Mouse (Mus musculus) stomach, embryonic 14.5 days (tissue): ENCODE data around the gene Cmklr1. TPM values are rescaled to one million over a fixed set of nuclear protein-coding genes. Genes with fewer than 3 reads are reported as not detected.

Source experiments
- ATAC-seq: fragments of 200-750 bp; cut with Nextera tagmentation; 2 replicates; pipeline ENCODE4 v1.8.0; 2017; ENCODE audit warnings: low read depth, moderate TSS enrichment; ENCODE audit not compliant: insufficient number of reproducible peaks, insufficient read depth, low FRiP score
- H3K27ac ChIP-seq: fragments of 300-500 bp; sonication (generic); 2 replicates; pipeline ENCODE4 v1.5.1; 2014; ENCODE audit warnings: mild to moderate bottlenecking, low read length, moderate library complexity, mixed read lengths
- H3K27me3 ChIP-seq: fragments of 300-500 bp; sonication (generic); 2 replicates; pipeline ENCODE4 v1.6.1; 2014; ENCODE audit warnings: low read length, control low read depth, mixed read lengths; ENCODE audit not compliant: control insufficient read depth, insufficient read depth
- H3K36me3 ChIP-seq: fragments of 300-500 bp; sonication (generic); 2 replicates; pipeline ENCODE4 v1.6.1; 2014; ENCODE audit warnings: mild to moderate bottlenecking, control low read depth, low read length, moderate library complexity, mixed read lengths; ENCODE audit not compliant: control insufficient read depth, insufficient read depth
- H3K4me1 ChIP-seq: fragments of 300-500 bp; sonication (generic); 2 replicates; pipeline ENCODE4 v1.6.1; 2014; ENCODE audit warnings: low read length, control low read depth, mixed read lengths; ENCODE audit not compliant: control insufficient read depth, insufficient read depth
- H3K4me2 ChIP-seq: fragments of 300-500 bp; sonication (generic); replicated peaks from 2 replicates; pipeline ENCODE4 v1.6.1; 2014; ENCODE audit warnings: low read depth, low read length, control low read depth
- H3K4me3 ChIP-seq: fragments of 300-500 bp; sonication (generic); 2 replicates; pipeline ENCODE4 v1.5.1; 2014; ENCODE audit warnings: low read depth, low read length, control low read depth
- H3K9ac ChIP-seq: fragments of 300-500 bp; sonication (generic); replicated peaks from 2 replicates; pipeline ENCODE4 v1.6.1; 2014; ENCODE audit warnings: low read depth, mild to moderate bottlenecking, control low read depth, low read length, moderate library complexity, mixed read lengths
- H3K9me3 ChIP-seq: fragments of 300-500 bp; sonication (generic); 2 replicates; pipeline ENCODE4 v1.6.1; 2016; ENCODE audit warnings: low read depth, low read length, control low read depth; ENCODE audit not compliant: control insufficient read depth
- WGBS: fragments of 180-500 bp; shearing (Covaris S2); extraction: QIAGEN DNeasy Blood & Tissue Kit; methylation state at CpG from one replicate; pipeline ENCODE4 v1.1.7; 2014; 5-methylcytosine and 5-hydroxymethylcytosine counted together
- polyA plus RNA-seq: library from polyadenylated mRNA; unstranded; fragments of >200 nt; fragmentation: Nextera tagmentation; extraction: Ambion mirVana; gene quantifications from 2 replicates; pipeline ENCODE4 v1.2.1, GENCODE M21; 2014

The Cmklr1 gene
- polyA plus RNA-seq, 1 experiment from 2014 or later, result 3.6 TPM

DNA sequence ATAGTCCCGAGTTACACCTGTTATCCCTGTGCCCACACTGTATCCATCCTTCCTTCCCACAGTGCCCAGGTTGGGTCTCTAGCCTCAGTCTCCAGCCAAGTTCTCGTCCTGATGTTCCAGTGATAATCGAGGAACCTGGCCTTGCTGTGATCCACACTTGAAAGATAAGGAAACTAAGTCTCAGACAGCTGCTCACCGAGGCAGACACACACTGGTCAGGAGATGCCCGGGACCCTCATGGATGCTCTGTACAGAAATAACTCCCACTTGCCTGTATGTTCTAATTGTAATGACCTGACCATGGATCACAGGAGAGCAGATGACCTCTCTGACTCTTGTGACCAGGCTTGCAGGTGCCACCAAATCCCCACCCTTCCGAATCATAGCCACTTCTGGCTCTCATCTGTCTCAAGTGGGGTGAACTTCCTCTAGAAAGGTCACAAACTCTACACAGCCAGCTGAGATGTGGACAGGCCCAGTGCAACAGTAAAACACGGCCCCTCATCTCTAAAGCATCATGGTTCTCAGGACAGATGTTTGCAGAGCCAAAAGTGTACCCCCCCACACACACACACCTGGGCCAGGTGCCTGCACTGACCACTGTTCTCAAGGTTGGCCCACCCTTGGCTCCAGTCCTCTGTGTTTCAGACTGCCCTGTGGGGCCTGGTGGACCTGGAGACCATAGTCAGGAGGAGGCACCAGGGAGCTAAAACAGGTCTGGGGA lies 15.2 kb downstream of the Cmklr1 start:
- Histone ChIP-seq H3K27me3 (no peaks in the 10 kb centered on the region), H3K4me1 (peaks cover 10% of the 10 kb centered on the region; the same call in 1 of the 2 replicates), H3K9me3 (no peaks in the 10 kb centered on the region), H3K4me3 (no peak overlapping the region), H3K36me3 (no peaks in the 10 kb centered on the region), H3K4me2 (no peak overlapping the region), H3K9ac (no peak overlapping the region), H3K27ac (no peak overlapping the region)
- no peak for ATAC-seq
- WGBS, result 83% methylated on average over 7 of the region's 7 CpGs

GRCm38 (mm10) chr5:113634024-113634651 lies 16.1 kb downstream of the Cmklr1 start:
- H3K9ac ChIP-seq, result no peak overlapping the region
- no peak overlapping the region for H3K27ac ChIP-seq
- no peaks in the 10 kb centered on the region for H3K9me3 ChIP-seq
- H3K4me3 ChIP-seq, result no peak overlapping the region
- 34% methylated on average over 13 of the region's 13 CpGs for WGBS
- peak; percentile 35; the same call in 1 of the 2 replicates for ATAC-seq
- peaks cover 10% of the 10 kb centered on the region; the same call in 1 of the 2 replicates for H3K4me1 ChIP-seq
- H3K4me2 ChIP-seq, result no peak overlapping the region
- H3K27me3 ChIP-seq, result no peaks in the 10 kb centered on the region
- no peaks in the 10 kb centered on the region for H3K36me3 ChIP-seq

DNA sequence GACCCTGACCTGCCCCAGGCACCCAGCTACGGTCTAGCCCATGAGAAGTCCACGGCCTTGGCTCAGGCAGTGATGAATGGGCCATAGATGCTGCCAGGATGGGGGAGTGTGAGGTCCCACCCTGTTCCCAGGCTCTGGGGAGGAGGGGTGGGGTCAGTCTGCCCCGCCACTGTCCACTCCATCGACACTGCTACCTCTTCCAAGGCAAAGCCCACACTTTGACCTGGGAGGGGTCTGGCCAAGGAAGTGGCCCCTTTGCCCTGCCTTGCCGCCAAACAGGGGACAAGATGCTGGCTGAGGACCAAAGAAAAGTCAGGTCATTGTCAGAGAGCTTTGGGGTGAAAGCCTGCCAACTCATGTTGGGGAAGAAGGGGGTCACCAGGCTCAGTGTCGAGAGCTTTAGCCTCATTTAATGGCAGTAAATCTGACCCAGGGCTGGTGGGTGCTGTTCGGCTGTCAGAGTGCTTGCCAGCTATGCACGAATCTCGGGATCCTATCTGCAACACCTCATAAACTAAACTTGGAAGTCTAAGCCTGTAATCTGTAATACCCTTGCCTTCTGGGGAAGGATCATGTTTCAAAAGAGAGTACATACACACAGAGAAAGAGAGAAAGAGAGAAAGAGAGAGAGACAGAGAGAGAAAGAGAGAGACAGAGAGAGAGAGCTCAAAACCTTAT lies 17.1 kb downstream of the Cmklr1 start:
- ATAC-seq, result no peak
- H3K9ac ChIP-seq, result no peak overlapping the region
- peaks cover 18% of the 10 kb centered on the region for H3K4me1 ChIP-seq
- no peaks in the 10 kb centered on the region for H3K36me3 ChIP-seq
- 17% methylated on average over 9 of the region's 9 CpGs for WGBS
- peak overlapping the region; percentile 21; the same call in 1 of the 2 replicates for H3K27ac ChIP-seq
- no peak overlapping the region for H3K4me2 ChIP-seq
- no peaks in the 10 kb centered on the region for H3K9me3 ChIP-seq
- no peaks in the 10 kb centered on the region for H3K27me3 ChIP-seq
- H3K4me3 ChIP-seq, result no peak overlapping the region

- ATAC-seq, result no peak
- no peaks in the 10 kb centered on the region for H3K27me3 ChIP-seq
- no peaks in the 10 kb centered on the region for H3K36me3 ChIP-seq
- H3K4me2 ChIP-seq, result no peak overlapping the region
- no peak overlapping the region for H3K4me3 ChIP-seq
- H3K9ac ChIP-seq, result no peak overlapping the region
- 64% methylated on average over 10 of the region's 10 CpGs for WGBS
- H3K27ac ChIP-seq, result no peak overlapping the region
- peaks cover 31% of the 10 kb centered on the region for H3K4me1 ChIP-seq
- H3K9me3 ChIP-seq, result no peaks in the 10 kb centered on the region
Measured at GRCm38 (mm10) chr5:113630116-113630515, 20.1 kb downstream of the Cmklr1 start.

- 82% methylated on average over 3 of the region's 3 CpGs for WGBS
- Histone ChIP-seq H3K9me3 (no peaks in the 10 kb centered on the region), H3K4me3 (no peak overlapping the region), H3K4me2 (no peak overlapping the region), H3K36me3 (no peaks in the 10 kb centered on the region), H3K27me3 (no peaks in the 10 kb centered on the region), H3K27ac (no peak overlapping the region), H3K4me1 (peaks cover 31% of the 10 kb centered on the region), H3K9ac (no peak overlapping the region)
- no peak for ATAC-seq
Measured at GRCm38 (mm10) chr5:113629248-113629647, 21.0 kb downstream of the Cmklr1 start.

DNA sequence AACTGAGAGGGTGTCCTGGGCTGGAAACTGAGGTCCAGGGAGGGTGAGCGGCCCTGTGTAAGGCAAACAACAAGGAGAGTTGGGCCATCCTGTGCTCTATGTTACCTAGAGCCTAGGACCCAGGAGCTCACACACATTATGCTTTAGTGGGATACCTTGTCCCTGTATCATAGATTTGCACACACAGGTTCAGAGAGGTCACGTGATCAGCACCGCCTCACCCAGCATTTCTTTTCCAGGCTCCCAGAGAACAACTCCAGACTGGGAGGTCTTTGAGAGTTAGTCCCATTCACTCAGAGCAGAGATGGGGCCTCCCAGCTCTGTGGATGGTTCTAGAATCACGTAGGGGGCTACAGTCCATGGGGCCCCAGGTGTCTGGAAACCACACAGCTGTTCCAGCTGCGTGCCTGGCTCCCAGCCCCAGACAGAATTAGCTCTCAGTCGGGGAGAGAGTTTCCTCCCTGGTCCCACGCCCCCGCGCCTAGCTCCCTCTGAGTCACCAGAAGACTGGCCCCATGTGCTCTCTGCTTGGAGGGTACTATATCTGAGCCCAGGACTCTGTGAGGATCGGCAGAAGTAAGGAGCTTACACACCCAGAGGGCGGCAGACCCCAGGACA lies 22.3 kb downstream of the Cmklr1 start:
- H3K27me3 ChIP-seq, result no peaks in the 10 kb centered on the region
- H3K27ac ChIP-seq, result peak overlapping the region; percentile 53; the same call in 1 of the 2 replicates
- ATAC-seq, result peak; percentile 60; the same call in 1 of the 2 replicates
- no peaks in the 10 kb centered on the region for H3K9me3 ChIP-seq
- peaks cover 25% of the 10 kb centered on the region for H3K4me1 ChIP-seq
- no peaks in the 10 kb centered on the region for H3K36me3 ChIP-seq
- H3K4me2 ChIP-seq, result 0 out of 2 replicates have a peak overlapping the region, but pooled peaks have one; percentile 7
- whole genome bisulfite sequencing, result 34% methylated on average over 11 of the region's 11 CpGs
- H3K9ac ChIP-seq, result no peak overlapping the region
- no peak overlapping the region for H3K4me3 ChIP-seq

- no peaks in the 10 kb centered on the region for H3K36me3 ChIP-seq
- no peaks in the 10 kb centered on the region for H3K27me3 ChIP-seq
- ATAC-seq, result no peak
- H3K4me2 ChIP-seq, result no peak overlapping the region
- no peaks in the 10 kb centered on the region for H3K9me3 ChIP-seq
- peaks cover 25% of the 10 kb centered on the region for H3K4me1 ChIP-seq
- 64% methylated on average over 5 of the region's 5 CpGs for WGBS
- no peak overlapping the region for H3K4me3 ChIP-seq
- no peak overlapping the region for H3K9ac ChIP-seq
- no peak overlapping the region for H3K27ac ChIP-seq
Measured at GRCm38 (mm10) chr5:113626991-113627390, 23.2 kb downstream of the Cmklr1 start.

DNA sequence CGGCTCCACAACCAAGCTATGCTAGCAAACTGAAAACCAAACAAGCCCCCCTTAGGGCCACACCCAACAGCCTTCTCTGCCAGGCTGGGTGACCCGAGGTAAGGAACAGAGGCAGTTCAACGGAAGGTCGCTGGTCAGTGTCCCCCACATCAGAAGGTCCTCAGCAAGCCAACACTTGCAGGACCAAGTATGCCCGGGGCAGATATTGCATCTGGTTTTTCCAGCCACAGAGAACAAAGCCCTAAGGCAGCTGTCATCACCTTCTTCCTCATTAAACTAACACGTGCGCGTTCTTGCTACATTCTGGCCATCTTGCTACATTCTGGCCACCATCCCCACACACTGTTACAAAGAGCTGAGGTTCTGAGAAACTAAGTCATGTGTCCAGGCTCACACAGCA lies 23.9 kb downstream of the Cmklr1 start:
- Histone ChIP-seq H3K4me3 (no peak overlapping the region), H3K9me3 (no peaks in the 10 kb centered on the region), H3K9ac (no peak overlapping the region), H3K4me2 (no peak overlapping the region), H3K27ac (no peak overlapping the region), H3K36me3 (no peaks in the 10 kb centered on the region), H3K4me1 (peaks cover 25% of the 10 kb centered on the region), H3K27me3 (no peaks in the 10 kb centered on the region)
- no peak for ATAC-seq
- WGBS, result 65% methylated on average over 8 of the region's 8 CpGs
